Mouse (Mus musculus): ENCODE data around the gene Mybpc3. TPM values are rescaled to one million over a fixed set of nuclear protein-coding genes. Genes with fewer than 3 reads are reported as not detected.

The Mybpc3 gene
- polyA plus RNA-seq, 1 experiment from 2014 or later: 0.40 TPM

DNA sequence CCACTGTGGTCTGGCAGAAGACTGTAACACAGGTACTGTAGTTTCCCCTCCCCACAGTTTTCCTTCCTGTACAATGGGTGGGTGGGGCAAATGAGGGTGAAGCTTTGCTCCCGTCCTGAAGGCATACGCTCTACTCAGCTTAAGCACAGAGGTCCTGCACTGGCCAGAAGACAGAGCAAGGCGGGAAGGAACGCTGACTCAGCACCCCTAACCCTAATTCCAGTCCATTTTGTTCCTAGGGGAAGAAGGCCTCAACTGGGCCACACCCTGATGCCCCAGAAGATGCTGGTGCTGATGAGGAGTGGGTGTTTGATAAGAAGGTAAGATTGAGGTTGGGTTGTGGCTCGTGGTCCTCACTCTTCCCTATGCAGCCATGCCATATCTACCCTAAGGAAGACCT, 10.8 kb downstream of the Mybpc3 start:
- Histone ChIP-seq H3K4me3 (replicated peaks) (no peak overlapping the region), H3K27ac (replicated peaks) (no peak overlapping the region), H3K9me3 (replicated peaks) (no peaks in the 10 kb centered on the region), H3K36me3 (no peaks in the 10 kb centered on the region), H3K9ac (no peak overlapping the region), H3K4me2 (replicated peaks) (no peak overlapping the region), H3K27me3 (peaks cover 3% of the 10 kb centered on the region; the same call in 1 of the 2 replicates), H3K4me1 (no peaks in the 10 kb centered on the region)
- 85% methylated on average over 5 of the region's 5 CpGs for WGBS
- ATAC-seq (ENCODE audit: insufficient number of reproducible peaks, low FRiP score, low TSS enrichment, low read depth): no peak

DNA sequence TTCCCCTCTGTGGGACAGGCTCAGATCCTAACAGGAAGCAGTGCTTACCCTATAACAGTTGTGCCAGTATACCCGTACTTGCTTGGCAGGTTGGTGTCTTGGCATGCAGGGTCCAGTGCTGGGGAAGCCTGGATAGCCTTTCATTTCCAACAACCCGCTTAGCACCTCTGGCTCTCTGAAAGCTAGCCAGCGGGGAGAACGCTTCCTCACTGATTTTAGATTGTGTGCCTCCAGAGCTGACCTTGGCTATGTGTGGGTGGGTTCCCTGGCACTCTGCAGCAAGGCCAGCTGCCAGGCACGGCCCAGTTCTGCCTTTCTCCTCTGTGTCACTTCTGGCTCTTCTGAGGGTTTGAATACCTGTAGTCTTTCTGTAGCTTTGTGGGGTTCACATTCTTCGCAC, 12.2 kb downstream of the Mybpc3 start:
- Histone ChIP-seq H3K4me1 (no peaks in the 10 kb centered on the region), H3K4me3 (replicated peaks) (no peak overlapping the region), H3K27ac (replicated peaks) (no peak overlapping the region), H3K9me3 (replicated peaks) (no peaks in the 10 kb centered on the region), H3K9ac (no peak overlapping the region), H3K4me2 (replicated peaks) (no peak overlapping the region), H3K27me3 (no peaks in the 10 kb centered on the region), H3K36me3 (no peaks in the 10 kb centered on the region)
- WGBS: 87% methylated on average over 6 of the region's 6 CpGs
- no peak for ATAC-seq (ENCODE audit: insufficient number of reproducible peaks, low FRiP score, low TSS enrichment, low read depth)

DNA sequence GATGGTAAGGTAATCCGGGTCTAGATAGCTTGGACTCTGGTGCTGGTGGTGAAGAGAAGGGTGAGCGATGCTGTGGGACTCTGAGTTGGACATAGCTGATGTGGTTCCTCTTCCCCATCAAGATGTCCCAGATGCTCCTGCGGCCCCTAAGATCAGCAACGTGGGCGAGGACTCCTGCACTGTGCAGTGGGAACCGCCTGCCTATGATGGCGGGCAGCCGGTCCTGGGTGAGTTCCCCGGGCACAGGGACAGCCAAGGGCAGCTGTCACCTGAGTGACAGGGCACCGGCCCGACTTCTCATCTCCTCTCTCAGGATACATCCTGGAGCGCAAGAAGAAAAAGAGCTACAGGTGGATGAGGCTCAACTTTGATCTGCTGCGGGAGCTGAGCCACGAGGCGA, 13.3 kb downstream of the Mybpc3 start:
- no peaks in the 10 kb centered on the region for H3K27me3 ChIP-seq
- no peaks in the 10 kb centered on the region for H3K9me3 ChIP-seq (replicated peaks)
- no peak for ATAC-seq (ENCODE audit: insufficient number of reproducible peaks, low FRiP score, low TSS enrichment, low read depth)
- no peak overlapping the region for H3K9ac ChIP-seq
- H3K4me3 ChIP-seq (replicated peaks): no peak overlapping the region
- H3K4me1 ChIP-seq: no peaks in the 10 kb centered on the region
- H3K36me3 ChIP-seq: no peaks in the 10 kb centered on the region
- no peak overlapping the region for H3K27ac ChIP-seq (replicated peaks)
- no peak overlapping the region for H3K4me2 ChIP-seq (replicated peaks)
- 92% methylated on average over 15 of the region's 15 CpGs for WGBS

DNA sequence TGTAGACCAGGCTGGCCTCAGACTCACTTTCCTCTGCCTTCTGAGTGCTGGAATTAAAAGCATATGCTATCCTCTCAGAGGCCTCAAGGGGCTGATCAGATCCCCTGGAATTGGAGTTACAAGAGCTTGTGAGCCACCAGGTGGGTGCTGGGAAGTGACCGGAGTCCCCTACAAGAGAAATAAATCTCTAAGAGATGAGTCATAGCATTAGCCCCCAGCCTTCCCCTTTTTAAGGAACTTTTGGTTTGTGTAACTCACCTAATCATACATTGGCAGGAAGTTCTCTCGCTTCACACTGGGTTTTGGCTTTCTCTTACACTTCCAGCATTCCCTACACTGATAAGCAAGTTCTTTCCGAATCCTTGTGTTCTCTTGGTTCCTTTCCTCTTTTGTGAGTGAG, 14.1 kb downstream of the Mybpc3 start:
- H3K4me2 ChIP-seq (replicated peaks): no peak overlapping the region
- H3K27ac ChIP-seq (replicated peaks): no peak overlapping the region
- ATAC-seq (ENCODE audit: insufficient number of reproducible peaks, low FRiP score, low TSS enrichment, low read depth): no peak
- no peaks in the 10 kb centered on the region for H3K4me1 ChIP-seq
- WGBS: 71% methylated on average over 3 of the region's 3 CpGs
- no peak overlapping the region for H3K4me3 ChIP-seq (replicated peaks)
- H3K36me3 ChIP-seq: no peaks in the 10 kb centered on the region; the same call in 1 of the 2 replicates
- H3K9me3 ChIP-seq (replicated peaks): no peaks in the 10 kb centered on the region
- H3K9ac ChIP-seq: no peak overlapping the region
- H3K27me3 ChIP-seq: no peaks in the 10 kb centered on the region

DNA sequence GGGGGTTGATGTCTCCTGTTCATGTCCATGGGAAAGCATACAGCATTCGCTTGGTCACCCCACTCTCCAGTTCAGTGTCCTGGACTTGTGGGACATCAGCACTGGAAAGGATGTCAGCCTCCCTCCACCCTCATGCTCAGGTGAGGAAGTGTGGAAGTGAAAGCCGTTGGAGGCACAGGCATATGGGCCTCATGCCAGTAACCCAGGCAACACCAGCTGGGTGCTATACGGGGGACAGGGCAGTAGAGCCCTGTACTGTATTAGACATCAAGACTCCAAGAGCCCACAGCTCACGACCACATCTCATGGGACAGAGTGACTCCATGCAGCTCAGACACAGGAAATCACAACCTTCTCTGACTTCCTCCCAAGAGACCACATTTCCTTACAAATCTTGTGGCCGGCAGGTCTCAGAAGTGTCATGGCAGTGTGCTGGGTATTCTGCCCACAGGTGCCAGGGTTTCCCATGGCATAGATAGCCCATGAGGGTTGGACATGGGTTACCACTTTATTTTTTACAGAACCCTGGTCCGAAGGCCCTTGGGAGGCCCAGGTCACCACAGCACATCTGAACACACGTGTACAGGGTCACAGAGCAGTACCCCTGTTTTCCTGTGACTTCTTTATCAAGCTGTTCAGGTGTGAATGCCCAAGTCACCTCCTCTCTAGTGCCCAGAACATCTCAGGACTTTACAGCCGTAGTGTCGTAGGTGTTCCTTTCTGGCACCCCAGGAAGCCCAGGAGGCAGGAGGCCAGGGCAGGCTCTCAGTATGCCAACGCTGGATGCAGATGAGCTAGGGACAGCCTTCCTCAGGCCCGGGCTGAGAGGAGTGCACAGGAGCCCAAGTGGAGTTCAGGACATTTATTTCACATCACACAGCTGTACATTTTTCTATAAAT, 18.8 kb downstream of the Mybpc3 start:
- Histone ChIP-seq H3K4me1 (no peaks in the 10 kb centered on the region), H3K9ac (no peak overlapping the region), H3K27ac (replicated peaks) (no peak overlapping the region), H3K36me3 (peaks cover 11% of the 10 kb centered on the region; the same call in 1 of the 2 replicates), H3K4me2 (replicated peaks) (no peak overlapping the region), H3K4me3 (replicated peaks) (no peak overlapping the region), H3K9me3 (replicated peaks) (no peaks in the 10 kb centered on the region), H3K27me3 (no peaks in the 10 kb centered on the region)
- WGBS: 78% methylated on average over 11 of the region's 11 CpGs
- ATAC-seq (ENCODE audit: insufficient number of reproducible peaks, low FRiP score, low TSS enrichment, low read depth): no peak

DNA sequence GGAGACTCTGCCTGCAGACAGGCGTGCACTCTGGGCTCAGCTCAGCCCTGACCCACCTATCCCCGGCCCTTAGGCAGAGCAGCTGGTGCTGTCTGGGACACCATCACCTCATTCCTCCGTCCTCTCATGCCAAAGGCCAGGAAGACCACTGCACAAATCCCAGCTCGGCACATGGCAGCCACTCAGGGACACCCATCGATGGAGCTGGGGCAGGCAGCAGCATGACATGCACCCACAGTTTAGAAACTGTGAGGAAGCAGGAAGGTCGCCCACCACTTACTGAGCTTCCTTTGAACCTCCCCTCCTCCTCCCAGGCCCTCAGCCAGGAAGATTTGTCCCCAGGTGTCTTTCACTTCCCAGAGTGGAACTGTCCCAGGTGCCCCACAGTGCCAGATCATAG, 19.5 kb downstream of the Mybpc3 start:
- 74% methylated on average over 6 of the region's 6 CpGs for whole genome bisulfite sequencing
- no peaks in the 10 kb centered on the region for H3K4me1 ChIP-seq
- H3K4me2 ChIP-seq (replicated peaks): no peak overlapping the region
- no peak overlapping the region for H3K27ac ChIP-seq (replicated peaks)
- ATAC-seq (ENCODE audit: insufficient number of reproducible peaks, low FRiP score, low TSS enrichment, low read depth): no peak
- no peaks in the 10 kb centered on the region for H3K9me3 ChIP-seq (replicated peaks)
- no peaks in the 10 kb centered on the region for H3K27me3 ChIP-seq
- H3K4me3 ChIP-seq (replicated peaks): no peak overlapping the region
- no peak overlapping the region for H3K9ac ChIP-seq
- H3K36me3 ChIP-seq: peaks cover 14% of the 10 kb centered on the region; the same call in 1 of the 2 replicates

DNA sequence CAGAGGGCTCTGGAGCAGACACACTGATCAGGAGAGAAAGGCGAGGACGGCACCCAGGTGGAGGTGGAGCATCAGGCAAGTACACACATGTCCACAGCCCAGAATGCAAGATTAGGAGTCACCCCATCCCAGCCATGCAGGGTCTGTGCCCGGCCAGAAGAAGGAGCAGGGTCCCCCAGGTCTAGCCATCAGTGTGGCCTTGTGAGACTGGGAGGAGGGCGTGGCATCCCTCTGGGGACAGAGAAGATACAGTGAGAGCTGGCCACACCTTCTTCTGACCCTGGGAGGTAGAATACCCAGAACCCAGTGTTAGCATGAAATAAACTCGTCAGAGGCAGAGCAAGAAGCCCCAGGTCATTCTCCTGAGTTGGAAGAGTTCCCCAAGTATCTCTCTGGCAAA, 21.4 kb downstream of the Mybpc3 start:
- 60% methylated on average over 5 of the region's 5 CpGs for WGBS
- H3K27me3 ChIP-seq: no peaks in the 10 kb centered on the region
- H3K9ac ChIP-seq: no peak overlapping the region
- H3K4me2 ChIP-seq (replicated peaks): no peak overlapping the region
- H3K9me3 ChIP-seq (replicated peaks): no peaks in the 10 kb centered on the region
- H3K27ac ChIP-seq (replicated peaks): no peak overlapping the region
- ATAC-seq (ENCODE audit: insufficient number of reproducible peaks, low FRiP score, low TSS enrichment, low read depth): no peak
- H3K4me3 ChIP-seq (replicated peaks): no peak overlapping the region
- peaks cover 26% of the 10 kb centered on the region for H3K36me3 ChIP-seq
- H3K4me1 ChIP-seq: no peaks in the 10 kb centered on the region

DNA sequence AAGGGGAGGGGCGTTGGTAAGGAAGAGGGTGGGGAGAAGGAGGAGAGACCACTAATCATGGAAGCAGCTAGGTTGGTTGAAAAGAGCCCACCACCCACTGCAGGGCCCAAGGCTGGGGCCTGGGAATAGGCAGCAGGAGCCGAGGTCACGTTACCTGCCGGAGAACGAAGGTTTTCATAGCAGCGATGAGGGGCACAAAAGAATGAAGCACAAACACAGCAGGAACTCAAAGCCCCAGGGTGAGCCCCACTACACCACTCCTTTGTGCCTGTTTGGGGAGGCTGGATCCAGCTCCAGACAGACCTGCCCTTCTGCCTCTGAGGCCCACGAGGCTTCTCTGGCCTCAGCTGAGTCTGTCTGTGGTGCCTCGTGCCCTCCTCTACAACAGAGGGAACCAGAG, 21.8 kb downstream of the Mybpc3 start:
- Histone ChIP-seq H3K27ac (replicated peaks) (no peak overlapping the region), H3K9ac (no peak overlapping the region), H3K4me1 (no peaks in the 10 kb centered on the region), H3K4me3 (replicated peaks) (no peak overlapping the region), H3K9me3 (replicated peaks) (no peaks in the 10 kb centered on the region), H3K4me2 (replicated peaks) (no peak overlapping the region), H3K27me3 (no peaks in the 10 kb centered on the region), H3K36me3 (peaks cover 30% of the 10 kb centered on the region)
- ATAC-seq (ENCODE audit: insufficient number of reproducible peaks, low FRiP score, low TSS enrichment, low read depth): no peak
- 59% methylated on average over 8 of the region's 8 CpGs for WGBS

DNA sequence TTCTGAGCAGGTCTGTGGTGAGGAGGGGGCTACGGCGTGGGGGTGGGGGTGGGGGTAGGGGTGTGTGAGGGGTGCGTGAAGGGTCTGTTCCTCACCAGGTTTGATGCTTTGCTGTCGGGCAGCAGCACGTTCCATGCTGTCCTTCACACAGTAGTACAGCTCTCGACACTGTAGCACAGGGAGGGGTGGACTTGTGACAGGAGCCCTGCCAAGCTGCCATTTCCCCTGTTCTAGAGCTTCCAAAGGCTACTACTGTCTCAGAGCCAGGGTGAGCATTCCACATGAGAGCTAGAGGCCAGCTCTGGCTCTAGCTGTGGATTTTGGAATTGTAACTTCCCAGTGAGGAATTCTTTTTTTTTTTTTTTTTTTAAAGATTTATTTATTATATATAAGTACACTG, 25.0 kb downstream of the Mybpc3 start:
- Histone ChIP-seq H3K36me3 (peaks cover 50% of the 10 kb centered on the region), H3K4me2 (replicated peaks) (no peak overlapping the region), H3K9me3 (replicated peaks) (no peaks in the 10 kb centered on the region), H3K4me1 (no peaks in the 10 kb centered on the region), H3K27me3 (no peaks in the 10 kb centered on the region), H3K9ac (no peak overlapping the region), H3K4me3 (replicated peaks) (no peak overlapping the region), H3K27ac (replicated peaks) (no peak overlapping the region)
- no peak for ATAC-seq (ENCODE audit: insufficient number of reproducible peaks, low FRiP score, low TSS enrichment, low read depth)
- WGBS: 85% methylated on average over 6 of the region's 6 CpGs

DNA sequence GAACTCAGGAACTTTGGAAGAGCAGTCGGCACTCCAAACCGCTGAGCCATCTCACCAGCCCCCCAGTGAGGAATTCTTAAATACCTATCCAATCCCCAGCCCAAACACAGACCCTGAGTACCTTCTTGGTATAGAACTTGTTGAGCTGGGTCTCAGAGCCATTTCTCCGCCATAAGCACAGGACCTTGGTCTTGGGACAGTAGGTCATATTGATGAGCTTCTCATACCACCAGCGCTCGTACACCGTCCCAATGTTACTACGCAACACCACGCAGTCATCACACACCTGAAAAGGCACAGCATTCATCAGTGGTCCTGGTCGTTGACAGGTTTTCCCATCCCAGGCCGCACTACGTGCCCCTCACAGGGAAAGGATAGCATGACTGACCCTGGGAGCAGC, 25.5 kb downstream of the Mybpc3 start:
- Histone ChIP-seq H3K27ac (replicated peaks) (no peak overlapping the region), H3K27me3 (no peaks in the 10 kb centered on the region), H3K4me3 (replicated peaks) (no peak overlapping the region), H3K36me3 (peaks cover 46% of the 10 kb centered on the region), H3K9ac (no peak overlapping the region), H3K4me1 (no peaks in the 10 kb centered on the region), H3K4me2 (replicated peaks) (no peak overlapping the region), H3K9me3 (replicated peaks) (no peaks in the 10 kb centered on the region)
- 95% methylated on average over 11 of the region's 11 CpGs for WGBS
- ATAC-seq (ENCODE audit: insufficient number of reproducible peaks, low FRiP score, low TSS enrichment, low read depth): no peak

DNA sequence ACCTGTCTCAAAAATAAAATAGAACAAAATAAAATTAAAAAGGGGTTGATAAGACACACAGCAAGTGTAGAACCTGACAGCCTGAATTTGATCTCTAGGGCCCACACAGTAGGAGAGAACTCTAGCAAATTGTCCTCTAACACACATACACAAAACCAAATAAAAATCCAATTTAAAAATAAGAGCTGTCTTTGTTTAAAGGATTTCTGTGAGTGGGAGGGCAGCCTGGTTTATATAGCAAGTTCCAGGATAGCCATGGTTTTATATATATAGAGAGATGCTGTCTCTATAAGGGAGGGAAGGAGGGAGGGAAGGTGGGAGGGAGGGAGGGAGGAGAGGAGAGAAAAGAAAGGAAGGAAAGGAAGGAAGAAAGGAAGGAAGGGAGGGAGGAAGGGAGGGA, 30.2 kb downstream of the Mybpc3 start:
- no peak for ATAC-seq (ENCODE audit: insufficient number of reproducible peaks, low FRiP score, low TSS enrichment, low read depth)
- Histone ChIP-seq H3K9me3 (replicated peaks) (no peaks in the 10 kb centered on the region), H3K27me3 (no peaks in the 10 kb centered on the region), H3K36me3 (peaks cover 59% of the 10 kb centered on the region), H3K9ac (no peak overlapping the region), H3K27ac (replicated peaks) (no peak overlapping the region), H3K4me1 (no peaks in the 10 kb centered on the region), H3K4me2 (replicated peaks) (no peak overlapping the region), H3K4me3 (replicated peaks) (no peak overlapping the region)

DNA sequence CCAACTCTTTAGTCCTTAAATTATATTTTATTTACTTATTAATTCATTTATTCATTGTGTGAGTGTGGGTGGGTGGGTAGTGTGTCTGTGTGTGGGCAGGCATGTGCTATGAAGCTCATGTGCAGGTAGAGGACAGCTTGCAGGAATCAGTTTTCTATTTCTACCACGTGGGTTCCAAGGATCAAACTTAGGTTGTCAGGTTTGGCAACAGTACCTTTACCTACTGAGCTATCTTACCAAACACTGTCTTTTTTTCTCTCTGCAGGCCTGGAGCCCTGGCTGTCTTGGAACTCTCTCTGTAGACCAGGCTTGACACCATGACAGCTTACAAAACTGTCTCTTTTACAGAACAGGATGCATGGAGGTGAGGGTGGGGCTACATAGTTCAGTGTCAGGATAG, 33.4 kb downstream of the Mybpc3 start:
- H3K4me3 ChIP-seq (replicated peaks): no peak overlapping the region
- WGBS: 61% methylated on average over 1 of the region's 1 CpGs
- H3K4me1 ChIP-seq: no peaks in the 10 kb centered on the region
- no peak overlapping the region for H3K9ac ChIP-seq
- H3K27ac ChIP-seq (replicated peaks): no peak overlapping the region
- no peak overlapping the region for H3K4me2 ChIP-seq (replicated peaks)
- no peak for ATAC-seq (ENCODE audit: insufficient number of reproducible peaks, low FRiP score, low TSS enrichment, low read depth)
- no peaks in the 10 kb centered on the region for H3K27me3 ChIP-seq
- H3K36me3 ChIP-seq: peaks cover 61% of the 10 kb centered on the region
- no peaks in the 10 kb centered on the region for H3K9me3 ChIP-seq (replicated peaks)
